Mouse (Mus musculus) embryonic facial prominence, embryonic 13.5 days (tissue): ENCODE results near the gene Slc26a10. TPM values are rescaled to one million over a fixed set of nuclear protein-coding genes. Genes with fewer than 3 reads are reported as not detected.

Experiments used
- ATAC-seq: fragments of 200-750 bp; cut with Nextera tagmentation; 2 replicates; pipeline ENCODE4 v1.8.0; 2017; ENCODE audit warnings: low read depth; ENCODE audit not compliant: insufficient number of reproducible peaks, insufficient read depth, low FRiP score, low TSS enrichment
- H3K27ac ChIP-seq: fragments of 300-500 bp; sonication (generic); 2 replicates; pipeline ENCODE4 v1.5.1; 2015; ENCODE audit warnings: moderate library complexity, mild to moderate bottlenecking, inconsistent platforms
- H3K27me3 ChIP-seq: fragments of 300-500 bp; sonication (generic); 2 replicates; pipeline ENCODE4 v1.6.1; 2015; ENCODE audit warnings: mild to moderate bottlenecking, inconsistent platforms
- H3K36me3 ChIP-seq: fragments of 300-500 bp; sonication (generic); 2 replicates; pipeline ENCODE4 v1.6.1; 2015; ENCODE audit warnings: mild to moderate bottlenecking, inconsistent platforms
- H3K4me1 ChIP-seq: fragments of 300-500 bp; sonication (generic); 2 replicates; pipeline ENCODE4 v1.6.1; 2015; ENCODE audit warnings: inconsistent platforms
- H3K4me2 ChIP-seq: fragments of 300-500 bp; sonication (generic); 2 replicates; pipeline ENCODE4 v1.6.1; 2015; ENCODE audit warnings: moderate library complexity, mild to moderate bottlenecking, inconsistent platforms
- H3K4me3 ChIP-seq: fragments of 300-500 bp; sonication (generic); 2 replicates; pipeline ENCODE4 v1.5.1; 2015; ENCODE audit warnings: mild to moderate bottlenecking, inconsistent platforms
- H3K9ac ChIP-seq: fragments of 300-500 bp; sonication (generic); 2 replicates; pipeline ENCODE4 v1.6.1; 2015; ENCODE audit warnings: mild to moderate bottlenecking, inconsistent platforms
- H3K9me3 ChIP-seq: fragments of 300-500 bp; sonication (generic); 2 replicates; pipeline ENCODE4 v1.6.1; 2016; ENCODE audit warnings: inconsistent platforms
- WGBS: fragments of 180-500 bp; shearing (Covaris S2); methylation state at CpG from one replicate; pipeline ENCODE4 v1.1.7; 2015; ENCODE audit warnings: mixed read lengths; 5-methylcytosine and 5-hydroxymethylcytosine counted together
- polyA plus RNA-seq: library from polyadenylated mRNA; unstranded; fragments of >200 nt; fragmentation: Nextera tagmentation; extraction: Ambion mirVana; gene quantifications from 2 replicates; pipeline ENCODE4 v1.2.1, GENCODE M21; 2015

The Slc26a10 gene
- polyA plus RNA-seq, 1 experiment from 2014 or later: 2.0 TPM

DNA sequence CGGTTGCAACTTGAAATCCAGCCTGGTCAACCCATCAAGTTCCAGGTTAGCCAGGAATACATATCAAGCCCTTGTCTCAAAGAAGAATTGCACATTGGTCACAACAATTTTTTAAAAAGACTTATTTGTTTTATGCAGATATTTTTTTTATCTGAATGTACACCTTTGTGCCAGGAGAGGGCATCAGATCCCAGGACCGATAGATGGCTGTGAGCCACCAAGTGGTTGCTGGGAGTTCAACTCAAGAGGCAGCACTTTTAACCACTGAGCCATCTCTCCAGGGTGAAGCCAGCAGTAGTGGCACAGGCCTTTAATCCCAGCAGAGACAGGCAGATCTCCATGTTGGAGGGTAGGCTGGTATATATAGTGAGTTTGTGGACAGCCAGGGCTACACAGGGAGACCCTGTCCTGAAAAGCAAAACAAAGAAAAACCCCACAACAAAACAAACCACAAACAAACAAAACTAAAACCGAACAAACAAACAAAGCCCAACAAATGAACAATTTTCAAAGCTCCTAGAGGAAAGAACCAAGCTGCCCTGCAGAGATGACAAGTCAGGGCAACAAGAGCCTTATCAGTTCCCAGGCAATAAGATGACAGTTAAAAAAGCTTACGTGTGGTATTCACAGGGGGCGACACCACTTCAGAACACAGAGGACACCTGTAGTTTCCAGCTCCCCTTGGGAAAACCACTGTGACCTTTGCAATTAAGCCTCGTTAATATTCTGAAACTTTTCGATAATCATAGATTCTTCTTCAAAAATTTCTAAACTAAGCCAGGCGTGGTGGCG is 55.0 kb downstream of the Slc26a10 start:
- Histone ChIP-seq H3K27me3 (no peaks in the 10 kb centered on the region), H3K4me3 (no peak overlapping the region), H3K36me3 (no peaks in the 10 kb centered on the region), H3K4me1 (peaks cover 13% of the 10 kb centered on the region), H3K9me3 (no peaks in the 10 kb centered on the region), H3K27ac (no peak overlapping the region), H3K9ac (no peak overlapping the region), H3K4me2 (no peak overlapping the region)
- 70% methylated on average over 9 of the region's 9 CpGs for WGBS
- no peak for ATAC-seq

DNA sequence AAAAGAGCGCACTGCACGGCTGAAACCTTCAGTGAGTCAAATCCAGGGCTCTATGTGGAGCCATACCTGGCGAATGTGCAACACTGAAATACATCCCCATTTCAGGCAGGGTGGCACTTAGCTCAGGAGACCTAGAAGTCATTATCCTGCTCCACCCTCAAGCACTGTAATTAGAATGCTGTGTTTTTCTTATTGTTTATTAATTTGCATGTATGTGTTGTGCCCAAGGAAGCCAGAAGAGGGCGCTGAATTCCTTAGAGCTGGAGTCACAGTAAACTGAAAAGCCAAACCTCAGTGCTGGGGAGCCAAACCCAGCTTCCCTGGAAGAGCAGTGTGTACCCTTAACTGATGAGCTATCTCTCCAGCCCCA is 57.0 kb downstream of the Slc26a10 start:
- H3K27me3 ChIP-seq: no peaks in the 10 kb centered on the region
- ATAC-seq: no peak
- peak overlapping the region; percentile 63 for H3K4me2 ChIP-seq
- H3K36me3 ChIP-seq: peaks cover 12% of the 10 kb centered on the region
- no peaks in the 10 kb centered on the region for H3K9me3 ChIP-seq
- H3K9ac ChIP-seq: peak overlapping the region; percentile 57
- H3K27ac ChIP-seq: 0 out of 2 replicates have a peak overlapping the region, but pooled peaks have one; percentile 28
- peak overlapping the region; percentile 33 for H3K4me3 ChIP-seq
- peaks cover 21% of the 10 kb centered on the region for H3K4me1 ChIP-seq
- 7% methylated on average over 4 of the region's 4 CpGs for WGBS

DNA sequence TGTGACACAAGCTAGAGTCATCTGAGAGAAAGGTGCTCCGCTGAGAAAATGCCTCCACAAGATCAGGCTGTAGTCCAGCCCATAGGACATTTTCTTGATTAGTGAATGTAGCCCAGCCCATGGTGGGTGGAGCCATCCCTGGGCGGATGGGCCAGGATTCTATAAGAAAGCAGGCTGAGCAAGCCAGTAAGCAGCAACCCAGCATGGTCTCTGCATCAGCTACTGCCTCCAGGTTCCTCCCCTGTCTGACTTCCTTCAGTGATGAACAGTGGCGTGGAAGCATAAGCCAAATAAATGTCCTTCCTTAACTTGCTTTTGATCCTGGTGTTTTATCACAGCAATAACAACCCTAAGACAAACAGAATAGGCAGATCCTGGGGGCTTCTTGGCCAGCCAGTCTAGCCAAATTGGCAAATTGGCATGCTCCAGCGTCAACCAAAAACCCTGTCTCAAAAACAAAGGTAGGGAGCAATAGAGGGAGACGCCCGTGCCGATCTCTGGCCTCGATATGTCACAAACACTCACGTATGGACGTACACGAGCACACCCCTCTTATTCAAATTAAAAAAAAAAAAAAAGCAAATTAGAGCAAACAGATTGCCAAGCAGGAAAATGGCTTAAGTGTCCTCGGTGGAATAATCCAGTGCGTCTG is 57.5 kb downstream of the Slc26a10 start:
- no peaks in the 10 kb centered on the region for H3K9me3 ChIP-seq
- H3K9ac ChIP-seq: peak overlapping the region; percentile 57
- ATAC-seq: no peak
- 9% methylated on average over 13 of the region's 13 CpGs for WGBS
- no peaks in the 10 kb centered on the region for H3K27me3 ChIP-seq
- H3K4me1 ChIP-seq: peaks cover 21% of the 10 kb centered on the region
- peak overlapping the region; percentile 63 for H3K4me2 ChIP-seq
- H3K27ac ChIP-seq: peak overlapping the region; percentile 28; the same call in 1 of the 2 replicates
- H3K36me3 ChIP-seq: peaks cover 17% of the 10 kb centered on the region
- peak overlapping the region; percentile 33 for H3K4me3 ChIP-seq

DNA sequence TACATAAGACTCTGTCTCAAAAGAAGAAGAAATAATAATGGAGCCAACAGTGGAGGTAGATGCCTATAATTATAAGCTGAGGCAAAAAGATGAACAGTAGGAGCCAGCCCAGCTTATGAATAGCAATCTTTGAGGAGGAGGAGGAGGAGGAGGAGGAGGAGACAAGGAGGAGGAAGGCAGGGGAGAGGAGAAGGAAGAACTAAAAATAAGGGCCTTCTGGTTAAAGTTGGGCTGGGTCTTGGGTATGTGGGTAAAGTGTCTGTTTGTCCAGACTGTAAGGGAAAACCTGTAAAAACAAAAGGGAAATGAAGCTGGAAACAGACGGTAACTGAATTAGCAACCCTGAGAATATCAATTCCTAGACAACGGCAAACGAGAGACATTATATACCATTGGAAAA is 58.4 kb downstream of the Slc26a10 start:
- peaks cover 24% of the 10 kb centered on the region for H3K36me3 ChIP-seq
- no peak for ATAC-seq
- H3K9me3 ChIP-seq: no peaks in the 10 kb centered on the region
- H3K4me2 ChIP-seq: no peak overlapping the region
- H3K9ac ChIP-seq: no peak overlapping the region
- H3K4me1 ChIP-seq: peaks cover 21% of the 10 kb centered on the region
- H3K4me3 ChIP-seq: no peak overlapping the region
- no peaks in the 10 kb centered on the region for H3K27me3 ChIP-seq
- H3K27ac ChIP-seq: no peak overlapping the region
- 84% methylated on average over 3 of the region's 3 CpGs for WGBS

Other genes with a start within 250 kb of the Slc26a10 start
- 84.8 and 87.4 TPM in 2 replicates for gene Ctdsp2, start 201.9 kb downstream of the Slc26a10 start, polyA plus RNA-seq
- 0.58 and 0.97 TPM in 2 replicates for gene Avil, start 179.9 kb downstream of the Slc26a10 start, polyA plus RNA-seq
- gene Tsfm, start 149.8 kb downstream of the Slc26a10 start, polyA plus RNA-seq: 78.2 and 84.5 TPM in 2 replicates
- 55.2 and 61.2 TPM in 2 replicates for gene Mettl1, start 139.2 kb downstream of the Slc26a10 start, polyA plus RNA-seq
- gene Eef1akmt3, start 139.1 kb downstream of the Slc26a10 start, polyA plus RNA-seq: 0.62 and 0.81 TPM in 2 replicates
- 0.08 and 0.11 TPM in 2 replicates for gene Cyp27b1, start 132.4 kb downstream of the Slc26a10 start, polyA plus RNA-seq
- gene March9, start 120.5 kb downstream of the Slc26a10 start, polyA plus RNA-seq: 1.5 and 1.6 TPM in 2 replicates
- 1,992 and 2,100 TPM in 2 replicates for gene Cdk4, start 117.1 kb downstream of the Slc26a10 start, polyA plus RNA-seq
- gene Tspan31, start 110.4 kb downstream of the Slc26a10 start, polyA plus RNA-seq: 176 and 179 TPM in 2 replicates
- gene Agap2, start 105.4 kb downstream of the Slc26a10 start, polyA plus RNA-seq: 0.18 and 0.34 TPM in 2 replicates
- gene Os9, start 59.5 kb downstream of the Slc26a10 start, polyA plus RNA-seq: 76.5 and 87.7 TPM in 2 replicates
- gene B4galnt1, start 15.4 kb downstream of the Slc26a10 start, polyA plus RNA-seq: 8.9 and 9.0 TPM in 2 replicates
- 117 and 130 TPM in 2 replicates for gene Arhgef25, start 9.4 kb upstream of the Slc26a10 start, polyA plus RNA-seq
- 161 and 165 TPM in 2 replicates for gene Dtx3, start 15.1 kb upstream of the Slc26a10 start, polyA plus RNA-seq
- gene Pip4k2c, start 30.9 kb upstream of the Slc26a10 start, polyA plus RNA-seq: 28.1 and 30.8 TPM in 2 replicates
- 6.7 and 8.1 TPM in 2 replicates for gene Kif5a, start 82.7 kb upstream of the Slc26a10 start, polyA plus RNA-seq
- gene Dctn2, start 85.7 kb upstream of the Slc26a10 start, polyA plus RNA-seq: 187 and 199 TPM in 2 replicates
- 14.9 and 19.2 TPM in 2 replicates for gene Mbd6, start 108.4 kb upstream of the Slc26a10 start, polyA plus RNA-seq
- 113 and 128 TPM in 2 replicates for gene Mars, start 131.1 kb upstream of the Slc26a10 start, polyA plus RNA-seq
- gene Arhgap9, start 141.3 kb upstream of the Slc26a10 start, polyA plus RNA-seq: 3.1 and 3.4 TPM in 2 replicates
- gene Gli1, start 161.3 kb upstream of the Slc26a10 start, polyA plus RNA-seq: 17.5 and 19.8 TPM in 2 replicates
- gene Inhbe, start 173.8 kb upstream of the Slc26a10 start, polyA plus RNA-seq: 0.07 TPM in 1 of 2 replicates, not detected in the other
- gene Inhbc, start 189.8 kb upstream of the Slc26a10 start, polyA plus RNA-seq: not detected in 2 replicates
- 57.7 and 58.8 TPM in 2 replicates for gene R3hdm2, start 199.7 kb upstream of the Slc26a10 start, polyA plus RNA-seq